Mouse (Mus musculus) liver, embryonic 14.5 days (tissue): ENCODE measurements at regions not wholly inside any gene's neighbourhood (a gene's known extent, or its start where the extent isn't known, plus 50 kb on each side); places are given as distances from the start of the nearest gene placed in this dataset.

ENCODE experiments used
- CTCF ChIP-seq: IDR thresholded peaks from 2 replicates; pipeline ENCODE4 v1.5.1; 2016; ENCODE audit warnings: antibody characterized with exemption, low read depth, control low read depth
- EP300 ChIP-seq: IDR thresholded peaks from 2 replicates; pipeline ENCODE4 v1.6.1; 2016; ENCODE audit warnings: antibody characterized with exemption, low read depth

- no peak for TF ChIP-seq CTCF
- no peak for TF ChIP-seq EP300
Observed at GRCm38 (mm10) chr9:46555156-46555555, 235.4 kb upstream of the 4931429L15Rik start.
